Mouse (Mus musculus): Measurements from ENCODE around the gene Apopt1.

The Apopt1 gene

GRCm38 (mm10) chr12:111777919-111778318, 64.9 kb downstream of the Apopt1 start:
- no peak for DNase-seq

- DNase-seq = peak in 1 of 2 experiments; percentile 42
Measured at GRCm38 (mm10) chr12:111779544-111779943, 66.5 kb downstream of the Apopt1 start.

GRCm38 (mm10) chr12:111785174-111785573, 72.1 kb downstream of the Apopt1 start:
- DNase-seq = no peak

- DNase-seq = no peak
Measured at GRCm38 (mm10) chr12:111787015-111787414, 74.0 kb downstream of the Apopt1 start.

GRCm38 (mm10) chr12:111790090-111790489, 77.0 kb downstream of the Apopt1 start:
- peak; percentile 65 to 82 for DNase-seq

- no peak for DNase-seq
Measured at GRCm38 (mm10) chr12:111790631-111791030, 77.6 kb downstream of the Apopt1 start.

- no peak for DNase-seq
Measured at GRCm38 (mm10) chr12:111791474-111792104, 78.5 kb downstream of the Apopt1 start.

GRCm38 (mm10) chr12:111794102-111794501, 81.0 kb downstream of the Apopt1 start:
- DNase-seq = peak; percentile 86 to 87

- DNase-seq = no peak
Measured at GRCm38 (mm10) chr12:111794526-111795179, 81.6 kb downstream of the Apopt1 start.

GRCm38 (mm10) chr12:111795180-111795895, 82.3 kb downstream of the Apopt1 start:
- peak; percentile 68 to 75 for DNase-seq

- no peak for DNase-seq
Measured at GRCm38 (mm10) chr12:111797251-111797650, 84.2 kb downstream of the Apopt1 start.

GRCm38 (mm10) chr12:111798493-111798892, 85.4 kb downstream of the Apopt1 start:
- DNase-seq = no peak

- DNase-seq = peak; percentile 52 to 56
Measured at GRCm38 (mm10) chr12:111800459-111801183, 87.6 kb downstream of the Apopt1 start.

- DNase-seq = no peak
Measured at GRCm38 (mm10) chr12:111803538-111803937, 90.5 kb downstream of the Apopt1 start.
